Mouse (Mus musculus): ENCODE data around the gene Nup133.

Gene Nup133

GRCm38 (mm10) chr8:123953686-123954085 lies 4.6 kb upstream of the Nup133 start:
- DNase-seq (ENCODE audit: low read depth, low spot score), result no peak

- DNase-seq (ENCODE audit: low read depth, low spot score), result peak; percentile 83
Measured at GRCm38 (mm10) chr8:123950077-123950802, 1.2 kb upstream of the Nup133 start.

GRCm38 (mm10) chr8:123949686-123949986 lies 571 bp upstream of the Nup133 start:
- DNase-seq (ENCODE audit: low read depth, low spot score), result no peak

- no peak for DNase-seq (ENCODE audit: low read depth, low spot score)
Measured at GRCm38 (mm10) chr8:123929026-123929425, 20.0 kb downstream of the Nup133 start.

- DNase-seq (ENCODE audit: low read depth, low spot score), result no peak
Measured at GRCm38 (mm10) chr8:123925671-123926070, 23.4 kb downstream of the Nup133 start.

- peak; percentile 77 for DNase-seq (ENCODE audit: low read depth, low spot score)
Measured at GRCm38 (mm10) chr8:123924719-123925118, 24.3 kb downstream of the Nup133 start.

GRCm38 (mm10) chr8:123914635-123915034 lies 34.4 kb downstream of the Nup133 start:
- DNase-seq (ENCODE audit: low read depth, low spot score), result no peak

GRCm38 (mm10) chr8:123912265-123912664 lies 36.8 kb downstream of the Nup133 start:
- DNase-seq (ENCODE audit: low read depth, low spot score), result no peak

GRCm38 (mm10) chr8:123907604-123908003 lies 41.5 kb downstream of the Nup133 start:
- DNase-seq (ENCODE audit: low read depth, low spot score), result no peak

- no peak for DNase-seq (ENCODE audit: low read depth, low spot score)
Measured at GRCm38 (mm10) chr8:123902653-123903052, 46.4 kb downstream of the Nup133 start.

- no peak for DNase-seq (ENCODE audit: low read depth, low spot score)
Measured at GRCm38 (mm10) chr8:123899366-123899765, 49.7 kb downstream of the Nup133 start.

- DNase-seq (ENCODE audit: low read depth, low spot score), result no peak
Measured at GRCm38 (mm10) chr8:123898576-123898975, 50.5 kb downstream of the Nup133 start.

- no peak for DNase-seq (ENCODE audit: low read depth, low spot score)
Measured at GRCm38 (mm10) chr8:123896774-123897173, 52.3 kb downstream of the Nup133 start.

GRCm38 (mm10) chr8:123896366-123896761 lies 52.7 kb downstream of the Nup133 start:
- DNase-seq (ENCODE audit: low read depth, low spot score), result no peak

- no peak for DNase-seq (ENCODE audit: low read depth, low spot score)
Measured at GRCm38 (mm10) chr8:123895680-123896365, 53.2 kb downstream of the Nup133 start.

- no peak for DNase-seq (ENCODE audit: low read depth, low spot score)
Measured at GRCm38 (mm10) chr8:123895230-123895629, 53.8 kb downstream of the Nup133 start.

GRCm38 (mm10) chr8:123894502-123895097 lies 54.5 kb downstream of the Nup133 start, which contains the start of gene Acta1:
Gene Acta1 (minus strand): TSS chr8:123894751.
- no peak for DNase-seq (ENCODE audit: low read depth, low spot score)

- no peak for DNase-seq (ENCODE audit: low read depth, low spot score)
Measured at GRCm38 (mm10) chr8:123893413-123893812, 55.7 kb downstream of the Nup133 start.

- no peak for DNase-seq (ENCODE audit: low read depth, low spot score)
Measured at GRCm38 (mm10) chr8:123892586-123893155, 56.4 kb downstream of the Nup133 start.

GRCm38 (mm10) chr8:123891883-123892585 lies 57.0 kb downstream of the Nup133 start:
- no peak for DNase-seq (ENCODE audit: low read depth, low spot score)

GRCm38 (mm10) chr8:123891271-123891670 lies 57.8 kb downstream of the Nup133 start:
- DNase-seq (ENCODE audit: low read depth, low spot score), result no peak

GRCm38 (mm10) chr8:123889797-123890196 lies 59.3 kb downstream of the Nup133 start:
- DNase-seq (ENCODE audit: low read depth, low spot score), result no peak
